Mouse (Mus musculus): ENCODE measurements around the gene Pttg1ip.

GRCm38 (mm10) chr10:77616166-77616565 is 34.6 kb downstream of the Pttg1ip start:
- TF ChIP-seq E2F4 (IDR thresholded peaks at IDR 0.05; ENCODE audit: insufficient read depth) (no peak), POLR2A (IDR thresholded peaks at IDR 0.05; ENCODE audit: insufficient read length, low read depth) (no peak), POLR2AphosphoS2 (IDR thresholded peaks at IDR 0.05; ENCODE audit: insufficient read length, low read depth) (no peak)

All from myocyte (in vitro differentiated cells).